29 mouse cellular contexts compared by ENCODE assay signal in the genomic region with DNA sequence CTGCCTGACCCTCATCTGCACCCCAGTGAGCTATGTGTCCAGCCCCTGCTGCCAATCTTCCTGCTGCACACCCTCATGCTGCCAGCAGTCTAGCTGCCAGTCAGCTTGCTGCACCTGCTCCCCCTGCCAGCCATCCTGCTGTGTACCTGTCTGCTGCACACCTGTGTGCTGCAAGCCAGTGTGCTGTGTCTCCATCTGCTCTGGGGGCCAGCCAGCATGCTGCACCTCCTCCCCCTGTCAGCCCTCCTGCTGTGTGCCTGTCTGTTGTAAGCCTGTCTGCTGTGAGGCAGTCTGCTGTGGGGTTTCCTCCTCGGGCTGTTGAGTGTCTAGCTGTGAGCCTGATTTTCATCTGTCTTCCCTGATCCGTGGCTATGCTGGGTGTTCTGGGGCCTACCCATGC. TPM values are rescaled to one million over a fixed set of nuclear protein-coding genes. Genes with fewer than 3 reads are reported as not detected.
A peak's percentile ranks its signal among the peaks of the same experiment; 100 is the strongest.
DNase-seq lines count a peak whose midpoint lies in the region; TF ChIP-seq lines count a peak whose summit lies in the region.
"Had no signal": no experiment of that assay in that cellular context is flagged by ENCODE, and none has a peak within 500 bp of the region (broad histone marks: within the 10 kb centered on the region; RNA-seq: fewer than 3 reads in every experiment).

No protein-coding gene starts in this region.

- peak; percentile 60 for DNase-seq in cerebellum, adult 11-12 months
- no peak for DNase-seq in cerebellum, postnatal 4 days (ENCODE audit: low spot score in 2 of 2)
- peak; percentile 47 for DNase-seq in left cerebral cortex, postnatal 4 days
- no peak for DNase-seq in left cerebral cortex, adult 2 months (ENCODE audit: extremely low spot score in 1 of 2, low spot score in 2 of 2)
- peak; percentile 28 for DNase-seq in cerebellum, adult 8-10 months
- peak; percentile 34 to 59 for DNase-seq in cerebellum, postnatal 25 days
- no peak for DNase-seq in thymus, adult 18-20 months
- DNase-seq in testis, postnatal 10 days (ENCODE audit: low spot score) = no peak
- DNase-seq: adrenal gland, postnatal 14 days; gastrocnemius, adult 2 months; gastrocnemius, postnatal 36 days; heart, adult 18-20 months; heart, postnatal 36 days; kidney, adult 18-20 months; kidney, postnatal 25 days; liver, postnatal 0 days; lung, postnatal 4 days; midbrain, embryonic 14.5 days had no signal

- TF ChIP-seq CTCF in left cerebral cortex, adult 2 months (IDR thresholded peaks at IDR 0.05) = no peak

- intact Hi-C loops in left cerebral cortex, postnatal 4 days (cut with DNase I) = no loop called here
- intact Hi-C loops in left cerebral cortex, adult 2 months (cut with DNase I) = no loop called here

- no peak overlapping the region for H3K4me3 ChIP-seq in left cerebral cortex, adult 2 months
- H3K4me3 ChIP-seq: embryonic facial prominence, embryonic 10.5 days; embryonic facial prominence, embryonic 15.5 days; gastrocnemius, adult 2 months; hindbrain, embryonic 12.5 days; kidney, embryonic 15.5 days; liver, embryonic 12.5 days had no signal

- H3K27ac ChIP-seq in left cerebral cortex, adult 2 months = no peak overlapping the region
- H3K27ac ChIP-seq: embryonic facial prominence, embryonic 10.5 days; embryonic facial prominence, embryonic 15.5 days; gastrocnemius, adult 2 months; hindbrain, embryonic 12.5 days; kidney, embryonic 15.5 days; liver, embryonic 12.5 days had no signal

RNA-seq across cellular contexts. Expression of a gene that starts 0.4 kb away (rescaled TPM):
- total RNA-seq in left cerebral cortex, postnatal 4 days (2021) = not detected
- total RNA-seq in left cerebral cortex, adult 2 months (2021) = not detected
- total RNA-seq: adrenal gland, postnatal 14 days; G1E; gastrocnemius, adult 2 months; gastrocnemius, postnatal 36 days; heart, adult 18-20 months; heart, postnatal 36 days; layer of hippocampus, adult 18-20 months; layer of hippocampus, postnatal 14 days; left cerebral cortex, adult 8-10 months; left cerebral cortex, postnatal 36 days; neutrophil, adult 5-6 weeks had no signal

RNA-seq across cellular contexts. Expression of a gene that starts 5.7 kb away (rescaled TPM):
- not detected for total RNA-seq in left cerebral cortex, postnatal 4 days (2021)
- not detected for total RNA-seq in left cerebral cortex, adult 2 months (2021)
- total RNA-seq: adrenal gland, postnatal 14 days; G1E; gastrocnemius, adult 2 months; gastrocnemius, postnatal 36 days; heart, adult 18-20 months; heart, postnatal 36 days; layer of hippocampus, adult 18-20 months; layer of hippocampus, postnatal 14 days; left cerebral cortex, adult 8-10 months; left cerebral cortex, postnatal 36 days; neutrophil, adult 5-6 weeks had no signal

RNA-seq across cellular contexts. Expression of a gene that starts 11.2 kb away (rescaled TPM):
- total RNA-seq in left cerebral cortex, postnatal 4 days (2021) = not detected
- not detected for total RNA-seq in left cerebral cortex, adult 2 months (2021)
- total RNA-seq: adrenal gland, postnatal 14 days; gastrocnemius, adult 2 months; gastrocnemius, postnatal 36 days; heart, adult 18-20 months; heart, postnatal 36 days; layer of hippocampus, adult 18-20 months; layer of hippocampus, postnatal 14 days; left cerebral cortex, adult 8-10 months; left cerebral cortex, postnatal 36 days; neutrophil, adult 5-6 weeks had no signal

RNA-seq across cellular contexts. Expression of a gene that starts 14.8 kb away (rescaled TPM):
- not detected for total RNA-seq in left cerebral cortex, postnatal 4 days (2021)
- total RNA-seq in left cerebral cortex, adult 2 months (2021) = not detected
- total RNA-seq: adrenal gland, postnatal 14 days; G1E; gastrocnemius, adult 2 months; gastrocnemius, postnatal 36 days; heart, adult 18-20 months; heart, postnatal 36 days; layer of hippocampus, adult 18-20 months; layer of hippocampus, postnatal 14 days; left cerebral cortex, adult 8-10 months; left cerebral cortex, postnatal 36 days; neutrophil, adult 5-6 weeks had no signal

RNA-seq across cellular contexts. Expression of a gene that starts 20.1 kb away (rescaled TPM):
- not detected for total RNA-seq in left cerebral cortex, postnatal 4 days (2021)
- not detected for total RNA-seq in left cerebral cortex, adult 2 months (2021)
- total RNA-seq: adrenal gland, postnatal 14 days; G1E; gastrocnemius, adult 2 months; gastrocnemius, postnatal 36 days; heart, adult 18-20 months; heart, postnatal 36 days; layer of hippocampus, adult 18-20 months; layer of hippocampus, postnatal 14 days; left cerebral cortex, adult 8-10 months; left cerebral cortex, postnatal 36 days; neutrophil, adult 5-6 weeks had no signal

Comparison
In these comparisons a context has a peak if more than half of its experiments do, and no peak if none do; other contexts are left out.
1. DNase-seq: peak in cerebellum, adult 11-12 months (single experiment), left cerebral cortex, postnatal 4 days (single experiment), cerebellum, adult 8-10 months (single experiment) and cerebellum, postnatal 25 days (2 of 2); none in cerebellum, postnatal 4 days (0 of 2), left cerebral cortex, adult 2 months (0 of 2), thymus, adult 18-20 months (0 of 2) and testis, postnatal 10 days (single experiment).